Mouse (Mus musculus) cerebellum, adult (tissue): ENCODE results near the gene Rnaseh2a.

ENCODE experiments used
- ATAC-seq: cut with Nextera tagmentation; 2 replicates; pipeline ENCODE4 v1.9.2; 2017; ENCODE audit warnings: mild to moderate bottlenecking, moderate library complexity, mixed read lengths; ENCODE audit not compliant: insufficient number of reproducible peaks, low FRiP score, low TSS enrichment

Rnaseh2a gene

DNA sequence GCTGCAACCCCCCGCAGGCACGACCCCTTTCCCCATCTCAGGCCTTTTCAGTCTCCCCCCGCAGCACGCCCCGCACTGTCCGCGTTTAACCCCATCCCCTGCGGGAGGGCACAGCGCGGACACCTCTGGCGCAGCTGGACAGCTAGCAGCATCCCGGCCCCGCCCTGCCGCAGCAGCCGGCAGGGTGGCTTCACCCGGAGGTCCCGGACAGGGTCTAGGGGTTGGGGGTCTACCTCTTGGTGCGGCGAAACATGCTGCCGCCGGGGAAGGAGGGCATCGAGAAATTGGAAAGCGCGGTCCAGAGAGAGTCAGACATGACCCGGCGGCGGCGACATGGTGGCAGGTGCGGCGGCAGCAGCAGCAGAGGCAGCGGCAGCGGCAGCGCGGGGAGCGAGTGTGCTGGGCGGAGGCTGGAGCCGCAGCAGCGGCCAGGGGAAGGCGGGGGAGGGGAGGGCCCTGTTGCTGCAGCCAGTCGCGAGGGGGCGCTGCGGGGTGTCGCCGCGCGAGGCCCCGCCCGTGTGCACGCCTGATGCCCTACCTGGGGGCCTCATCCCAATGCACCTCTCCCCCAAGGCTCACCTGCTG lies 32.5 kb downstream of the Rnaseh2a start, which contains the start of gene Mast1:
Gene Mast1 (minus strand): TSS at position 398 of the 585 bp plus-strand sequence.
- peak; percentile 49; the same call in 1 of the 2 replicates for ATAC-seq

DNA sequence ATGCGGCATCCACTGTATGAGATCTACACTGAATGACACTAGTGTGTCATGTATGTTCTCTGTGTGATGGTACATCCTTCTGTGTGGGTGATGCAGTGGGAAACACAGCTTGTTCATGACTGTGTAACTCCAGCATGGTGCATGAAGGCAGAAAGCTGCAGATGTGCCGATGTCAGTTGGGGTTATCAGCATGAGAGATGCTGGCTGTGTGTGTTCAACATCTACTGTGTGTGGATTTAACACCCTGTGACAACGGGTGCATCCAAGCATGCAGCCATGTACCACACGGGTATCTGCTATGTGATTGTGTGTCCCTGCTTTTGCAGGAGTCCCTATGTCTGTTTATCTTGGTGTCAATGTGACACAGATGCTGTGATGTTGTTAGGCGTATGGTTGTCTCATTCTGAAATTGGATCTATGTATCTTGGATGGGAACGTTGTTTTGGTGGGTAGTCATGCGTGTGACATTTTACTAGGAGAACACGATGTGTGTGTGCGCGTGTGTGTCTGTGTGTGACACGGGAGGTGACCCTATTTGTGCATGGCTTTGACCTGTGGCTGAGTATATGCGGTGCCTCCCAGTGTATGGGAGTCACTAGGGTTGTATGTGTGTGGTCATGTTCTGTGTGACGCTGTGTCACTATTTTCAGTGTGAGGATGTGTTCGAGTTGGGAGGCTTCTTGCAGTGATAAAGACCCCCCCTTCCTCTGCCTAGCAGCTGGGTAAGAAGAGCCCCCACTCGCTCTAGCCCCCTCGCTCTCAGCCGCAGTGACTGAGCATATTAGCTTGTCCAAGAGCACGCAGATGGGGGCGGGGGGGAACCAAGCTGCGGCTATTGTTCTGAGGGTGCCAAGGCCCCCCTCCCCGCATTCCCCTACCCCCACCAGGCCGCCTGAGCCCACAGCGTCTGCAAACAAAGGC lies 33.3 kb downstream of the Rnaseh2a start:
- ATAC-seq = no peak

GRCm38 (mm10) chr8:84935489-84935888 lies 34.1 kb downstream of the Rnaseh2a start:
- peak; percentile 26; the same call in 1 of the 2 replicates for ATAC-seq

GRCm38 (mm10) chr8:84934860-84935259 lies 34.7 kb downstream of the Rnaseh2a start:
- peak; percentile 75 for ATAC-seq

- no peak for ATAC-seq
These were observed 35.6 kb downstream of the Rnaseh2a start for GRCm38 (mm10) chr8:84933767-84934559.

DNA sequence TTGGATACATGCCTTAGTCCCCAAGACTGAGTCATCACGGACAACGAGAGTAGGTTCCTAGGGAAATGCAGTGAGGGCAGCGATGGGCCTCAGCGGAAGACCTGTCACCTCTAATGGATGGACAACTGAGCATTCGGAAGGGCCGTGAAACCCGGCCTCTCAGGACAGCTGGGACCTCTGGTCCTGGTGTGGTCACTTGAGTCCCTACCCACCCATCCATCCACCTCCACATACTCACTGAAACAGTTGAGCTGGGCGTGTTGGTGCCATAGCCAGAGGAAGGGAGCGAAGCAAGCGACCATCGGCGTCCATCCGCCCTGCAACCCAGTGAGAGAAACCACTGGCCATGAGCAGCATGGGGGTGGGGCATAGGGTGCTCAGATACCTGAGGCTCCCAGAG lies 39.0 kb downstream of the Rnaseh2a start:
- ATAC-seq = no peak

DNA sequence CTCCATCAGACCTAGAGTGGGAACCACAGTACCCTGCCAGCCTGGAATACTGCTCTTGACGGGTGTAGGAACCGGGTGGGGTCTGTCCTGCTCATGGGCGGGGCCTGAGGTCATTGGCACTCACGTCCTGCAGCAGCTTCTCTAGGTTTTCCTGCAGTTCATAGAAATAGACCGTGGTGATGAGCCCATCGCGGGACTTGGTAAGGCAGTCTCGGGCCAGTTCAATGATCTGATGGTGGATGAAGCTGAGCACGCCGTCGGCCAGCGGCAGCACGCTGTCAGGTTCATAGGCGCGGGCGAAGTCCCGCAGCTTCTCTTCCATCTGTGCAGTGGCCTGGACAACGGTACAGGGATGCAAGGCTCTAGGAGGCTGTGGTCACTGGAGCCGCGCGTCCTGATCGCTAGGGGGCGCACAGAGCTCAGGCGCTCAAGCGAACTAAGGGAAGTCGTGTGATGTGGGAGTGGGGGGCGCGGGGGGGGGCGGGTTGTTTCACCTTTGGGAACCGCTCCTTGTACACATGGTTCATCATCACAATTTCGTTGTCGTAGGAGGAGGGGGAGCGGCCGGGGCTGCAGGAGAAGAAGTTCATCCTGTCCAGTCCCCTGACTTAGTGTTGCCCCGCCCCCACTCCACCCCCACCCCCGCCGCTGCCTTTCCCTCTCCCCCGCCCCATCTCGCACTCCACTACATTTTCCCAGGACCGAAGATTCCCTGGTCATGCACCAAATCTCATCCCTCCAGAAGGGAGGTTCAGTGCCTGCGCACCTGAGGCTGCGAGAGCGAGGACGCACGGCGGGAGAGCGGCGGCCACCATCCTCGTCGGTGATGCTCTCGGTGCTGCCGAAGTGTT lies 40.9 kb downstream of the Rnaseh2a start:
- peak; percentile 80 for ATAC-seq

GRCm38 (mm10) chr8:84927513-84927912 lies 42.1 kb downstream of the Rnaseh2a start:
- no peak for ATAC-seq

DNA sequence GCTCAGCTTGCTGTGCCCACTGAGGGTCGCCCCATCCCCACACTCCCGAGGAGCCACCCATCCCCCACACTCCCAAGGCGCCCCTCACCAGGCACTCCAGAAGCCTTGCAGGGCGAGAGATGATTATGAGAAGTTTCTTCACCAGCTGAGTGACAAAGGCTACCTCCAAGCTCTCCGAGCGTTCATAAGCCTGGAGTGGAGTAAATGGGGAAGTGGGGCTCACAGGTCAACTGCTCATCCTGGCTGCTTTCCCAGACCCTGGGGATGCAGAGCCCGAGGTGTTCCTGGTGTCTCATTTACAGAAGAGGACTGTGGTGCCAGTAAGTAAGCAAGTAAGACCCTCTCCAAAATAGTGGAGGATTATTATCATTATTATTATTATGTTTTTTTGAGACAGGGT lies 44.0 kb downstream of the Rnaseh2a start:
- ATAC-seq = no peak

- ATAC-seq = no peak
These were observed 48.0 kb downstream of the Rnaseh2a start for GRCm38 (mm10) chr8:84921596-84921995.

DNA sequence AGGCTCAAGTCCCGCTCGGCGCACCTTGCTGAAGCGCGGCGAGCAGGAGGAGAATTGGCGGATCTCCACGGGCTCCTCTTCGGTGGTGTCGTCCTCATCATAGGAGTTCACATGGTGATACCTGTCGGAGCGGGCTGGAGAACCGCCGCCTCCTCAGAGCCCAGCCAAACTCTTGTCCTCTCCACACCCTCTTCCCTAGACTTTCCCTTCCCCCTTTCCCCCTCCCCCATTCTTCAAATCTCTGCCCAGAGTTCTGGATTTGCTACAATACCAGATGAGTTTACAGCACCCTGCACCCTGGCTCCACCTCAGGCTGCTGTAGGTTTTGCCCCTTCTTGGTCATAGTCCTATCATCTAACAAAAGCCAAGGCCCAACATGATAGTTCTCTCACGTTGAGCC lies 50.9 kb downstream of the Rnaseh2a start:
- ATAC-seq = no peak

- ATAC-seq = no peak
These were observed 51.8 kb downstream of the Rnaseh2a start for GRCm38 (mm10) chr8:84917781-84918180.

DNA sequence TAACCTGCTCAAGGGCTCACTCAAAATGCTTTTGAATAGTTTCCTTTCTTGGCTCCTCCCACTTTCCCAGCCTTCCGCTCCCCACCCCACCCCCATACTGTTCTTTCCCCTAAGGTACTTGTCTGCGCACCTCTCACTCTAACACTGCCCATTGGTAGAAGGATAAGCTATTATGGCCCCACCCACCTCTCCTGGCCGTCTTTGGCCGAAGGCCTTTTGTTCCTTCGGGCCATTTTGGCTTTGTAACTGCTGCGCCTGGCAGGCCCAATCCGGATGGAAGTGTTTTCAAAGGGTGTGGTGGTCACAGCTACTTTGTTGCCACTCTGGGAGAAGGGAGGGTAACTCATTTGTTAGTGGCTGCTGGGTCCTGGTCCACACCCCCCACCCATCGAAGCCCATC lies 54.3 kb downstream of the Rnaseh2a start:
- ATAC-seq = no peak

DNA sequence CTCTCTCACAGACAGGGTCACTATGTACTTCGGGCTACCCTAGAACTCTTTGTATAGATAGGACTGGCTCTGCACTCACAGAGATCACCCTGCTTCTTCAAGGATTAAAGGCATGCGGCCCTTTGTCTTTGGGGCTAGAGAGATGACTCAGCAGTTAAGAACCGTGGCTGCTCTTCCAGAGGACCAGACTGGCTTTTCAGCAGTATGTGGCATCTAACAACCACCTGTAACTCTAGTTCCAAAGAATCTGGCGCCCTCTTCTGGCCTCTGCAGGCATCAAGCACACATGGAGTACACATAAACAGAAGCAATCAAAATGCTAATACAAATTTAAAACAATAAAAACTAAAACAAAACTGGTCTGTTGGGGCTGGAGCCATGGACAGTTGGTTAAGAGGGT lies 55.6 kb downstream of the Rnaseh2a start:
- ATAC-seq = no peak

DNA sequence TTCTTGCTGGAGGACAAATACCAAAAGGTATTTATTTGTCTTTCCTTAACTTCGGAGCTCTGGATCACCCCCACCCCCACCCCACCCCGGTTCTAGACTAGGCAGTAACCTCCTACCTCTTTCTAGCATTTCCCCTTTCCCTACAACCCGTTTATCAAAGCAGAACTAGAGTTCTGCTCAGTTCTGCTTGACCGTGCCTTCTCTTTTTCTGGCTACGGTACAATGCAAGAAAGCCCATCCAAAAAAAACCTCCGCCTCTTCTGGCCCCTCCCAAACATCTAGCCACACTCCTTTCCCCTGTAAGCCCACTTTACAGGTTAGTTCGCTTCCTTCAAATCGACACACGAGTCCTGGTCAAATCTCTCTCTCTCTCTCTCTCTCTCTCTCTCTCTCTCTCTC lies 56.1 kb downstream of the Rnaseh2a start:
- no peak for ATAC-seq

GRCm38 (mm10) chr8:84912895-84913501 lies 56.6 kb downstream of the Rnaseh2a start:
- ATAC-seq = peak; percentile 65; the same call in 1 of the 2 replicates

- no peak for ATAC-seq
These were observed 57.2 kb downstream of the Rnaseh2a start for GRCm38 (mm10) chr8:84912391-84912790.

- no peak for ATAC-seq
These were observed 57.7 kb downstream of the Rnaseh2a start for GRCm38 (mm10) chr8:84911854-84912253.

DNA sequence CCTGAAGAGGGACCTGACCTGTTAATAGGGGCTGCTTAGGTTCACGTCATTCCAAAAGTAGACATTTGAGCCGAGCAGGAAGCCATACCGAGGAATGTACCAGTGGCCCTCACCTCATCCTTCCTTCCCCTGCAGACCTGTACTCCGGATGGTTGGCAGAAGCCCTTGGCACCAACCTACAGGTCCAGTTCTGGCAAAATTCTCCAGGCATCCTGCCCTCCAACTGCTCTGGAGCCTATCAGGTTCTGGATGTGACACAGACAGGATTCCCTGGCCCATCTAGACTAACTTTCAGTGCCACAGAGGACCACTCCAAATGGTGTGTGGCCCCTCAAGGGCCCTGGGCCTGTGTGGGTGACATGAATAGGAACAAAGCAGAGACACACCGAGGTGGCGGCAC lies 59.0 kb downstream of the Rnaseh2a start:
- ATAC-seq = peak; percentile 24; the same call in 1 of the 2 replicates
